Mouse (Mus musculus) stomach, postnatal 0 days (tissue): Measurements from ENCODE around the gene Rassf2. TPM values are rescaled to one million over a fixed set of nuclear protein-coding genes. Genes with fewer than 3 reads are reported as not detected.

ENCODE experiments used
- ATAC-seq: fragments of 200-750 bp; cut with Nextera tagmentation; 2 replicates; pipeline ENCODE4 v1.8.0; 2017; ENCODE audit not compliant: low FRiP score, low TSS enrichment
- DNase-seq: peaks from one replicate; pipeline ENCODE4 v3.0.0-alpha.2; 2016; ENCODE audit warnings: low spot score
- H3K27ac ChIP-seq: fragments of 300-500 bp; sonication (generic); replicated peaks from 2 replicates; pipeline ENCODE4 v1.5.1; 2014; ENCODE audit warnings: mild to moderate bottlenecking, control low read depth
- H3K27me3 ChIP-seq: fragments of 300-500 bp; sonication (generic); 2 replicates; pipeline ENCODE4 v1.6.1; 2014; ENCODE audit warnings: low read length; ENCODE audit not compliant: control insufficient read depth, insufficient read depth
- H3K36me3 ChIP-seq: fragments of 300-500 bp; sonication (generic); 2 replicates; pipeline ENCODE4 v1.6.1; 2014; ENCODE audit warnings: low read length, mixed read lengths; ENCODE audit not compliant: control insufficient read depth, insufficient read depth
- H3K4me1 ChIP-seq: fragments of 300-500 bp; sonication (generic); replicated peaks from 2 replicates; pipeline ENCODE4 v1.6.1; 2014; ENCODE audit warnings: antibody characterized with exemption; ENCODE audit not compliant: control insufficient read depth, insufficient read depth
- H3K4me2 ChIP-seq: fragments of 300-500 bp; sonication (generic); replicated peaks from 2 replicates; pipeline ENCODE4 v1.6.1; 2014; ENCODE audit warnings: low read depth, mild to moderate bottlenecking, control low read depth, moderate library complexity
- H3K4me3 ChIP-seq: fragments of 300-500 bp; sonication (generic); 2 replicates; pipeline ENCODE4 v1.5.1; 2014; ENCODE audit warnings: low read depth, low read length, control low read depth
- H3K9ac ChIP-seq: fragments of 300-500 bp; sonication (generic); 2 replicates; pipeline ENCODE4 v1.6.1; 2014; ENCODE audit warnings: mild to moderate bottlenecking, low read length, control low read depth, mixed read lengths
- H3K9me3 ChIP-seq: fragments of 300-500 bp; sonication (generic); 2 replicates; pipeline ENCODE4 v1.6.1; 2016; ENCODE audit warnings: low read length; ENCODE audit not compliant: control insufficient read depth
- CTCF ChIP-seq: IDR thresholded peaks from 2 replicates; pipeline ENCODE4 v1.5.1; 2016; ENCODE audit warnings: antibody characterized with exemption, low read depth, mild to moderate bottlenecking, moderate library complexity
- EP300 ChIP-seq: optimal IDR thresholded peaks from 2 replicates; pipeline ENCODE3; 2016; ENCODE audit warnings: antibody characterized with exemption
- WGBS: fragments of 180-500 bp; shearing (Covaris S2); extraction: QIAGEN DNeasy Blood & Tissue Kit; methylation state at CpG from one replicate; pipeline ENCODE4 v1.1.7; 2014; 5-methylcytosine and 5-hydroxymethylcytosine counted together
- polyA plus RNA-seq: library from polyadenylated mRNA; unstranded; fragments of >200 nt; fragmentation: Nextera tagmentation; extraction: Ambion mirVana; gene quantifications from 2 replicates; pipeline ENCODE4 v1.2.1, GENCODE M21; 2015

Gene Rassf2
- polyA plus RNA-seq, 1 experiment from 2014 or later = 4.6 TPM

DNA sequence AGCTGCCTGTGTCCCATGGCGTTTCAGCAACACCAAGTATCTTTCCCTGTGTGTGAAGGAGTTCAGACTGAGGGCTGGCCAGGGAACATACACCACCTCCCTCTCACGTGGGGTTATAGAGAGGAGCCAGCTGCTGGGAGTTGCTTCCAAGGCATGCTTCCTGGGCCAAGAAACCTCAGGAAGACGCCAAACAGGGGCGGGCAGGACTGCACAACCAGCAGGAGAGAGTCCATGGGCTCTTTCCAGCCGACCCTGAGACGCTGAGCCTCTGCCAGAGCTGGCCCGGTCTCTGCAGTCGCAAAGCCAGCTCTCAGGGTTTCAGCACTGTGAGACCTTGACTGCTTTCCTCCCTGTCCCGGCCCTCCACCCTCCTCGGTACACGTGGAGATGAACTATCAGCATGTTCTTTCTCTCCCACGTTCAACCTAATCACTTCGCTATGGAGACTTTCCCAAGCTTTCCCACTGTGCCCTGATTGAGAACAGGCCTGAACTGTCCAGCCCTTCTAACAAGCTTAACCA lies 13.1 kb upstream of the Rassf2 start:
- DNase-seq (peak; percentile 60), ATAC-seq (peak; percentile 94)
- 22% methylated on average over 13 of the region's 13 CpGs for WGBS
- Histone ChIP-seq H3K27ac (peak overlapping the region; percentile 86), H3K9ac (no peak overlapping the region; the same call in 1 of the 2 replicates), H3K9me3 (no peaks in the 10 kb centered on the region), H3K36me3 (no peaks in the 10 kb centered on the region), H3K4me3 (no peak overlapping the region), H3K4me1 (0 out of 2 replicates have a peak, but pooled peaks cover 1% of the 10 kb centered on the region), H3K4me2 (no peak overlapping the region; the same call in 1 of the 2 replicates), H3K27me3 (no peaks in the 10 kb centered on the region)
- no peak for TF ChIP-seq EP300
- 0 out of 2 replicates have a peak, but pooled peaks have one; percentile 2 for TF ChIP-seq CTCF

DNA sequence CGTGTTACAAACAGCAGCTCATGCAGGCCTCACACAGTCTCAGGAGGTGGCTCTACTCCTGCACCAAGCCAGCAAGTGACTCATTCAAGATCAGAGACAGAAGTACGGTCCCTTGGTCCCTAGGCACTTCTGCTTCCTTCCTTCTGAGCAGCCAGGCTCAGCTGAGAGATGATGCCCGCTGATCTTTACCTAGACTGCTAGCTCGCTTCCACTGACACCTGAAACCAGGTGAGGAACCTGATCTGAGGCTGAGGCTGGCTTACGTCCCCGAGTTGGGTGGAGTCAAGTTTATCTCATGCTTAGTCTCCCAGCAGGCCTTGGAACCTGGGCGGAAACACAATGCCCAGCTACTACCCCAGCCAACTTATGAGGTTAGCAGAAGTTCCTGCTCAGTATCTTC lies 9.8 kb upstream of the Rassf2 start:
- Histone ChIP-seq H3K4me1 (no peaks in the 10 kb centered on the region), H3K27me3 (no peaks in the 10 kb centered on the region), H3K9ac (no peak overlapping the region), H3K27ac (no peak overlapping the region), H3K36me3 (no peaks in the 10 kb centered on the region), H3K4me2 (no peak overlapping the region), H3K9me3 (no peaks in the 10 kb centered on the region), H3K4me3 (no peak overlapping the region)
- no peak for DNase-seq
- TF ChIP-seq CTCF (no peak), EP300 (no peak)
- 49% methylated on average over 7 of the region's 7 CpGs for WGBS
- ATAC-seq = no peak

GRCm38 (mm10) chr2:132036326-132036725 lies 6.3 kb upstream of the Rassf2 start:
- ATAC-seq (no peak), DNase-seq (no peak)
- no peak for TF ChIP-seq EP300
- no peak for TF ChIP-seq CTCF
- 0 out of 2 replicates have a peak, but pooled peaks cover under 1% of the 10 kb centered on the region for H3K4me1 ChIP-seq
- no peaks in the 10 kb centered on the region for H3K27me3 ChIP-seq
- H3K4me3 ChIP-seq = no peak overlapping the region
- H3K36me3 ChIP-seq = no peaks in the 10 kb centered on the region
- H3K4me2 ChIP-seq = no peak overlapping the region
- H3K9me3 ChIP-seq = no peaks in the 10 kb centered on the region
- WGBS = 64% methylated on average over 5 of the region's 5 CpGs
- H3K27ac ChIP-seq = no peak overlapping the region
- H3K9ac ChIP-seq = no peak overlapping the region

DNA sequence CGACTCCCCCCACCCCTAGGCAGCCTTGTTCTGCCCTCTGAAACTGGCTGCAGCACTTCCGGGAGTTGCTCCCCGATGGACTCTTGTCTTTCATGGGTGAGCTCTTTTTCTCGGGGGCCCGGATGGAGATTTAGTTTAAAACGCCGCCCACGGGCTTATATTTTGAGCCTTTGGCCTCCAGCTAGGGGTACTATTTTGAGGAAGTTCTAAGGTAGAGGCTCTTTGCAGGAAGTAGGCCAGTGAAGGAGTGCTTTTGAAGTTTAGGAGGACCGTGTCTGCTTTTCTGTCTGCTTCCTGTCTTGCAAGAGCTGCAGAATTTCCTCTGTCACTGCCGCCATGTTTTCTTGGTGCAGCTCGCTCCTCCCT lies 5.4 kb upstream of the Rassf2 start:
- Histone ChIP-seq H3K9me3 (no peaks in the 10 kb centered on the region), H3K4me2 (no peak overlapping the region), H3K4me3 (no peak overlapping the region), H3K4me1 (0 out of 2 replicates have a peak, but pooled peaks cover 3% of the 10 kb centered on the region), H3K27ac (no peak overlapping the region), H3K9ac (no peak overlapping the region), H3K27me3 (no peaks in the 10 kb centered on the region), H3K36me3 (no peaks in the 10 kb centered on the region)
- no peak for TF ChIP-seq EP300
- TF ChIP-seq CTCF = no peak
- WGBS = 77% methylated on average over 11 of the region's 11 CpGs
- ATAC-seq (no peak), DNase-seq (no peak)

DNA sequence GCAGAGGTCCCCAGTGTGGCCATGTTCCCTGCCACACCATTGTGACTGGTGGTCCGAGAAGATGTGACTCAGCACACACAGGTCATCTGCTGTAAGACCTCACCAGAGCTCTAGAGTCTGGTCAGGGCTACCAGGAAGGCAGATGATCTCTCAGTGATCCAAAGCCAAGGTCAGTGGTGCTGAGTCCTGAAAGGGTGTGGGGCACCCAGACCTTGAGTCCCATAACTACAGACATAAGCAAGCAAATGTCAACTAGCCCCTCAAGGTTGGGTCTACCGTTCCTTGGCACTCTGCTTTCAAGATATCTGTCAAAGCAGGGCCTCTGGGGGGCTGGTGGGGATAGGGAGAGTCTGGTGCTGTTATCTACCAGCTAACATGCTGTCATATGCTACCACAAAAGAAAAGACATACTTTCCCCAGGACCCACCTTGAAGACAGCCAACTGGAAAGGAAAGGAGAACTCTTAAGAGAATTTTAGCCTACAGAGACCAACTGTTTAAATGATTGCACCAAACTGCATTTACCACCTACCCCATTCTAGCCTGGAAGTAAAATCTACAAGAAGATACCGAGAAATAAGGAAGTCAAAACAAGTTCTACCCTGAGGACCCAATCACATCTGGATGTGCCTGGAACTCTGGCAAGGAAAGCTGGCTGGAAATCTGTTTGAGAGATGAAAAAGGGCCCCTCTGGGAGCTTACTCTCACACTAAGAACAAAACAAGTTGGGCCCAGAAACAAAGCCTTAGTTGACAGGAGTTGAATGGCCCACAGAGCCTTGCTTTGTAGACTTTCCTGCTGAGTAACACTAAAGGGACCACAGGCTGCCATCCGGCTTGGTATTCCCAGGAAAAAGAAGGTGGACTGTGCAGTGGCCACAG lies 4.8 kb upstream of the Rassf2 start:
- no peak for TF ChIP-seq EP300
- no peak for TF ChIP-seq CTCF
- H3K4me3 ChIP-seq = no peak overlapping the region
- no peak for DNase-seq
- H3K9ac ChIP-seq = no peak overlapping the region
- WGBS = 70% methylated on average over 4 of the region's 4 CpGs
- H3K27me3 ChIP-seq = no peaks in the 10 kb centered on the region
- no peak overlapping the region for H3K27ac ChIP-seq
- ATAC-seq = no peak
- H3K4me2 ChIP-seq = no peak overlapping the region
- no peaks in the 10 kb centered on the region for H3K36me3 ChIP-seq
- no peaks in the 10 kb centered on the region for H3K9me3 ChIP-seq
- 0 out of 2 replicates have a peak, but pooled peaks cover 3% of the 10 kb centered on the region for H3K4me1 ChIP-seq
